Mouse (Mus musculus) inflammation-experienced regulatory T-cells, adult 16 weeks (primary cell): ENCODE data around the gene I0C0044D17Rik. TPM values are rescaled to one million over a fixed set of nuclear protein-coding genes. Genes with fewer than 3 reads are reported as not detected.

Experiments used
- polyA plus RNA-seq: library from polyadenylated mRNA; unstranded; fragments of 100-300 nt; shearing (Covaris generic); gene quantifications from one replicate; pipeline ENCODE4 v1.2.1, GENCODE M21; 2017

I0C0044D17Rik gene
- polyA plus RNA-seq, result not detected

GRCm38 (mm10) chr4:98823740-98824139, at the start of gene I0C0044D17Rik:
Gene I0C0044D17Rik (minus strand): TSS chr4:98823840.

GRCm38 (mm10) chr4:98817184-98817911, 6.3 kb downstream of the I0C0044D17Rik start, which contains the start of gene Kank4:
Gene Kank4 (minus strand): TSS chr4:98817537.

Other genes with a start within 250 kb of the I0C0044D17Rik start
- gene L1td1, start 97.1 kb downstream of the I0C0044D17Rik start, polyA plus RNA-seq, result 0.23 TPM
- gene Kank4, start 6.3 kb downstream of the I0C0044D17Rik start, polyA plus RNA-seq, result not detected
- gene Usp1, start 100.0 kb upstream of the I0C0044D17Rik start, polyA plus RNA-seq, result 10.2 TPM
- gene Angptl3, start 207.1 kb upstream of the I0C0044D17Rik start, polyA plus RNA-seq, result not detected